Mouse (Mus musculus): ENCODE results near the gene Mllt10. TPM values are rescaled to one million over a fixed set of nuclear protein-coding genes. Genes with fewer than 3 reads are reported as not detected.

Gene Mllt10
- polyA plus RNA-seq, 1 experiment from 2014 or later = 40.7 TPM

GRCm38 (mm10) chr2:18181631-18182030 is 126.6 kb downstream of the Mllt10 start:
- no peaks in the 10 kb centered on the region for H3K27me3 ChIP-seq (ENCODE audit: control insufficient read depth, insufficient read depth, low read length)
- no peak overlapping the region for H3K27ac ChIP-seq (ENCODE audit: low read length)
- no peak overlapping the region for H3K9ac ChIP-seq (ENCODE audit: low read length)
- WGBS = 79% methylated on average over 3 of the region's 3 CpGs
- H3K4me1 ChIP-seq (ENCODE audit: control insufficient read depth, insufficient read depth, low read length) = no peaks in the 10 kb centered on the region
- H3K4me3 ChIP-seq (ENCODE audit: low read length) = no peak overlapping the region
- no peak for ATAC-seq (replicated peaks; ENCODE audit: extremely low read depth, insufficient read depth, low FRiP score)
- no peaks in the 10 kb centered on the region for H3K9me3 ChIP-seq (replicated peaks; ENCODE audit: control insufficient read depth, low read length)
- peaks cover 38% of the 10 kb centered on the region for H3K36me3 ChIP-seq (ENCODE audit: control insufficient read depth, insufficient read depth)
- H3K4me2 ChIP-seq (ENCODE audit: low read depth, low read length) = no peak overlapping the region

- no peak overlapping the region for H3K27ac ChIP-seq (ENCODE audit: low read length)
- no peaks in the 10 kb centered on the region for H3K9me3 ChIP-seq (replicated peaks; ENCODE audit: control insufficient read depth, low read length)
- H3K27me3 ChIP-seq (ENCODE audit: control insufficient read depth, insufficient read depth, low read length) = no peaks in the 10 kb centered on the region
- no peak for ATAC-seq (replicated peaks; ENCODE audit: extremely low read depth, insufficient read depth, low FRiP score)
- H3K9ac ChIP-seq (ENCODE audit: low read length) = no peak overlapping the region
- no peaks in the 10 kb centered on the region for H3K4me1 ChIP-seq (ENCODE audit: control insufficient read depth, insufficient read depth, low read length)
- H3K36me3 ChIP-seq (ENCODE audit: control insufficient read depth, insufficient read depth) = peaks cover 47% of the 10 kb centered on the region
- H3K4me2 ChIP-seq (ENCODE audit: low read depth, low read length) = no peak overlapping the region
- H3K4me3 ChIP-seq (ENCODE audit: low read length) = no peak overlapping the region
Measured at GRCm38 (mm10) chr2:18183079-18183478, 128.0 kb downstream of the Mllt10 start.

GRCm38 (mm10) chr2:18188367-18188766 is 133.3 kb downstream of the Mllt10 start:
- Histone ChIP-seq H3K4me1 (ENCODE audit: control insufficient read depth, insufficient read depth, low read length) (0 out of 2 replicates have a peak, but pooled peaks cover 3% of the 10 kb centered on the region), H3K27ac (ENCODE audit: low read length) (no peak overlapping the region), H3K36me3 (ENCODE audit: control insufficient read depth, insufficient read depth) (peaks cover 41% of the 10 kb centered on the region), H3K4me2 (ENCODE audit: low read depth, low read length) (no peak overlapping the region), H3K27me3 (ENCODE audit: control insufficient read depth, insufficient read depth, low read length) (no peaks in the 10 kb centered on the region), H3K9ac (ENCODE audit: low read length) (no peak overlapping the region), H3K4me3 (ENCODE audit: low read length) (no peak overlapping the region), H3K9me3 (replicated peaks; ENCODE audit: control insufficient read depth, low read length) (no peaks in the 10 kb centered on the region)
- 84% methylated on average over 2 of the region's 2 CpGs for WGBS
- ATAC-seq (replicated peaks; ENCODE audit: extremely low read depth, insufficient read depth, low FRiP score) = no peak

DNA sequence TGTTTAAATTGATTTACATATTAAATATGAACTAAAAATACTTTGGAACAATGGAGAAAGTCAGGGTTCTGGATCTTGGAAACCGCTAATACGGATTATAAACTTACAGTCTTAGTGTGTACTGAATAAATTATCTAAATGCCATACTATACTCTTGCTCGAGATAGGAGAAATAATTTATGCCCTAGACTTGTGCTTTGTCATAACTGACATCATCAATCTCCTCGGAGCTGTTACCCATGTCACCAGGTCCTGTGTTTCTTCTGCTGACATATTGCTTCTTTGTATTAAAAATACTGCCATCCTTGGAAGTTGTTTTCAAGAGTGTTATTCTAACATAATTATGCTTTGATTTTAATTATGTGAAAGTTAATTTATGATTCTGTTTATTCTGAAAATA is 140.2 kb downstream of the Mllt10 start:
- H3K9ac ChIP-seq (ENCODE audit: low read length) = no peak overlapping the region
- 76% methylated on average over 4 of the region's 4 CpGs for WGBS
- ATAC-seq (replicated peaks; ENCODE audit: extremely low read depth, insufficient read depth, low FRiP score) = no peak
- peaks cover 15% of the 10 kb centered on the region for H3K36me3 ChIP-seq (ENCODE audit: control insufficient read depth, insufficient read depth)
- H3K27me3 ChIP-seq (ENCODE audit: control insufficient read depth, insufficient read depth, low read length) = no peaks in the 10 kb centered on the region
- H3K27ac ChIP-seq (ENCODE audit: low read length) = no peak overlapping the region
- no peak overlapping the region for H3K4me2 ChIP-seq (ENCODE audit: low read depth, low read length)
- H3K4me1 ChIP-seq (ENCODE audit: control insufficient read depth, insufficient read depth, low read length) = 0 out of 2 replicates have a peak, but pooled peaks cover 4% of the 10 kb centered on the region
- H3K4me3 ChIP-seq (ENCODE audit: low read length) = no peak overlapping the region
- no peaks in the 10 kb centered on the region for H3K9me3 ChIP-seq (replicated peaks; ENCODE audit: control insufficient read depth, low read length)

DNA sequence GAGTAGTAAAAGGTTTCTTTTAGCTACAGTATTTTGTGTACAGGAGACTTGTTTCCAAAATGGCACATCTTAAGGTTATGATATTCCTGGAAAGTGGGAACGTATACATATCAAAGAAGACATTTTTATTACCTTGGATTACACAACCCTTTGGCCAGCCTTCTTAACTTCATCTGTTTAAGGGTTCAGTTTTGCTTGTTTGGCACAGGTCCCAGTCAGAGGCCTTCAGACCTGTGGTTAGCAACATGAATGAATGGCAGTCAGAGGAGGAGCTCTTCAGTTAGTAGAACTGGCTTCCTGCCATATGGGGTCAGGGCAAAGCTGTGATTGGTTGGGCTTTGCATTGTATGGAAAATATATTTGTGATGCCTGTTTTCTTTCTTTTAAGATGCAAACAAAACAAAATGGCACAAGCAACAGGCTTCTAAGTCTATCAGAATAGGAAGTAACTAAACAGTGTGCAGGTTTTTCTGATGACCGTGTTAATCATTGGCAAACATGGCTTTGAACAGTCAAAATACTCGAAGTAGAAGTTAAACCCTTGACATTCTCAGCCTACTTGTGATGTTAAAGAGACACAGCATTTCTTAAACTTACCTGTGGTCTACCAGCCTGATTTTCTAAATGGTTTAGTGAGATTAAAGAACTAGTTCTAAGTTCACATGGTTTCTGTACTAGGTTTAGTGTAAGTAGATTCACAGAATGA is 140.8 kb downstream of the Mllt10 start:
- 64% methylated on average over 3 of the region's 3 CpGs for WGBS
- peak; percentile 76 for ATAC-seq (replicated peaks; ENCODE audit: extremely low read depth, insufficient read depth, low FRiP score)
- no peak overlapping the region for H3K4me2 ChIP-seq (ENCODE audit: low read depth, low read length)
- no peak overlapping the region for H3K9ac ChIP-seq (ENCODE audit: low read length)
- H3K27ac ChIP-seq (ENCODE audit: low read length) = no peak overlapping the region
- peaks cover 15% of the 10 kb centered on the region for H3K36me3 ChIP-seq (ENCODE audit: control insufficient read depth, insufficient read depth)
- H3K4me1 ChIP-seq (ENCODE audit: control insufficient read depth, insufficient read depth, low read length) = 0 out of 2 replicates have a peak, but pooled peaks cover 4% of the 10 kb centered on the region
- H3K27me3 ChIP-seq (ENCODE audit: control insufficient read depth, insufficient read depth, low read length) = no peaks in the 10 kb centered on the region
- no peak overlapping the region for H3K4me3 ChIP-seq (ENCODE audit: low read length)
- no peaks in the 10 kb centered on the region for H3K9me3 ChIP-seq (replicated peaks; ENCODE audit: control insufficient read depth, low read length)

DNA sequence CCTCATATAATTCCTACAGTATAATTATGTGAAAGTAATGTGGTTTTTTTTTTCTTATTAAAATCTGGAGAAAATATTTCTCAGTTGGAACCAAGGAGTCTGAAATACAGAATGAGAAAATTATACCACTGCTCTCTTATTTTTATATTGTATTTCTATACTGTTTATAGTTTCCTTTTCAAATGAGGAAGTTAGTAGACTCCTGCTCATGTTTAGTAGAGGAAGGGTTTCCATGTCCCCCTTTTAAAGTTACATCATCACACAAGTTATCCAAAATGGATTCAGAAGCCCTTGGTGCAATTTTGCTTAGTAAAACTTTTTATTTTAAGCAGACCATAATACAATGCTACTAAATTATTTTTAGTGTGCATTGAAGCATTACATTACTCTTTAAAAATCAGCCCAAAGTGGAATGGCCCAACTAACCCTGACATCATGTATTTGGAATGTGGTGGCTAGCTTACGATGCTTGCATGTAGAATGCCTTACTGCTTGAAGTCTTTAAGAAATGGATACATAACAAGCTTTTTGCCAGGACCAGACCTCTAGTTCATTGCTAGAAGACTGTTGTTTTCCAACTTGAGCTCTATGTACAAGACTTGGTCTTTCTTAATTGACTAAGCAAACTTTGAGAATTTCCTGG is 146.9 kb downstream of the Mllt10 start:
- Histone ChIP-seq H3K36me3 (ENCODE audit: control insufficient read depth, insufficient read depth) (peaks cover 38% of the 10 kb centered on the region), H3K27me3 (ENCODE audit: control insufficient read depth, insufficient read depth, low read length) (no peaks in the 10 kb centered on the region), H3K9me3 (replicated peaks; ENCODE audit: control insufficient read depth, low read length) (no peaks in the 10 kb centered on the region), H3K4me2 (ENCODE audit: low read depth, low read length) (no peak overlapping the region), H3K9ac (ENCODE audit: low read length) (no peak overlapping the region), H3K4me3 (ENCODE audit: low read length) (no peak overlapping the region), H3K27ac (ENCODE audit: low read length) (no peak overlapping the region), H3K4me1 (ENCODE audit: control insufficient read depth, insufficient read depth, low read length) (no peaks in the 10 kb centered on the region; the same call in 1 of the 2 replicates)
- 41% methylated on average over 1 of the region's 1 CpGs for WGBS
- ATAC-seq (replicated peaks; ENCODE audit: extremely low read depth, insufficient read depth, low FRiP score) = no peak

DNA sequence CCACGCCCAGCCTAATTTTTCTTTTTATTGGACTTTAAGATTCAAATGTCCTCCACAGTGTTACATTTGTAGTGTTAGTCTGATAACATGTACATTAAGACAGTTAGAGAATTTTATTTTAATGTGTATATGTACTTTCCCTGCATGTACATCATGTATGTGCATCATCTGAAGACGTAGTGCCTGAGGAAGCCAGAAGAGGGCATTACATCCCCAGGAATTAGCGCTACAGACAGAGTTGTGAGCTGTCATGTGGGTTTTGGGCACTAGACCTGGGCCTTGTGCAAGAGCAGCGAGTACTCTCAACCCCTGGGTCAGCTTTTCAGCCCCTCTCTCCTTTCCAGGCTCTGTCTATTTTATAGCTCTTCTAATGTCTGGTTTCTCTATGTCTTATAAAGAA is 147.9 kb downstream of the Mllt10 start:
- no peak overlapping the region for H3K9ac ChIP-seq (ENCODE audit: low read length)
- H3K4me3 ChIP-seq (ENCODE audit: low read length) = no peak overlapping the region
- ATAC-seq (replicated peaks; ENCODE audit: extremely low read depth, insufficient read depth, low FRiP score) = no peak
- 95% methylated on average over 4 of the region's 4 CpGs for WGBS
- no peaks in the 10 kb centered on the region for H3K27me3 ChIP-seq (ENCODE audit: control insufficient read depth, insufficient read depth, low read length)
- H3K9me3 ChIP-seq (replicated peaks; ENCODE audit: control insufficient read depth, low read length) = no peaks in the 10 kb centered on the region
- H3K4me1 ChIP-seq (ENCODE audit: control insufficient read depth, insufficient read depth, low read length) = no peaks in the 10 kb centered on the region; the same call in 1 of the 2 replicates
- H3K4me2 ChIP-seq (ENCODE audit: low read depth, low read length) = no peak overlapping the region
- H3K27ac ChIP-seq (ENCODE audit: low read length) = no peak overlapping the region
- peaks cover 38% of the 10 kb centered on the region for H3K36me3 ChIP-seq (ENCODE audit: control insufficient read depth, insufficient read depth)

GRCm38 (mm10) chr2:18205118-18205517 is 150.1 kb downstream of the Mllt10 start:
- Histone ChIP-seq H3K27me3 (ENCODE audit: control insufficient read depth, insufficient read depth, low read length) (no peaks in the 10 kb centered on the region), H3K27ac (ENCODE audit: low read length) (no peak overlapping the region), H3K4me2 (ENCODE audit: low read depth, low read length) (no peak overlapping the region), H3K4me1 (ENCODE audit: control insufficient read depth, insufficient read depth, low read length) (no peaks in the 10 kb centered on the region; the same call in 1 of the 2 replicates), H3K36me3 (ENCODE audit: control insufficient read depth, insufficient read depth) (peaks cover 48% of the 10 kb centered on the region), H3K9me3 (replicated peaks; ENCODE audit: control insufficient read depth, low read length) (no peaks in the 10 kb centered on the region), H3K9ac (ENCODE audit: low read length) (no peak overlapping the region), H3K4me3 (ENCODE audit: low read length) (no peak overlapping the region)
- 77% methylated on average over 3 of the region's 3 CpGs for WGBS
- no peak for ATAC-seq (replicated peaks; ENCODE audit: extremely low read depth, insufficient read depth, low FRiP score)

- H3K9ac ChIP-seq (ENCODE audit: low read length) = no peak overlapping the region
- no peak overlapping the region for H3K27ac ChIP-seq (ENCODE audit: low read length)
- H3K4me1 ChIP-seq (ENCODE audit: control insufficient read depth, insufficient read depth, low read length) = no peaks in the 10 kb centered on the region; the same call in 1 of the 2 replicates
- no peak for ATAC-seq (replicated peaks; ENCODE audit: extremely low read depth, insufficient read depth, low FRiP score)
- H3K27me3 ChIP-seq (ENCODE audit: control insufficient read depth, insufficient read depth, low read length) = no peaks in the 10 kb centered on the region
- H3K36me3 ChIP-seq (ENCODE audit: control insufficient read depth, insufficient read depth) = peaks cover 54% of the 10 kb centered on the region
- H3K4me3 ChIP-seq (ENCODE audit: low read length) = no peak overlapping the region
- H3K9me3 ChIP-seq (replicated peaks; ENCODE audit: control insufficient read depth, low read length) = no peaks in the 10 kb centered on the region
- whole genome bisulfite sequencing = 82% methylated on average over 10 of the region's 10 CpGs
- no peak overlapping the region for H3K4me2 ChIP-seq (ENCODE audit: low read depth, low read length)
Measured at GRCm38 (mm10) chr2:18206811-18207210, 151.8 kb downstream of the Mllt10 start.

All from heart, embryonic 16.5 days (tissue).